ENCODE assay signal across 8 mouse cellular contexts in the genomic region with DNA sequence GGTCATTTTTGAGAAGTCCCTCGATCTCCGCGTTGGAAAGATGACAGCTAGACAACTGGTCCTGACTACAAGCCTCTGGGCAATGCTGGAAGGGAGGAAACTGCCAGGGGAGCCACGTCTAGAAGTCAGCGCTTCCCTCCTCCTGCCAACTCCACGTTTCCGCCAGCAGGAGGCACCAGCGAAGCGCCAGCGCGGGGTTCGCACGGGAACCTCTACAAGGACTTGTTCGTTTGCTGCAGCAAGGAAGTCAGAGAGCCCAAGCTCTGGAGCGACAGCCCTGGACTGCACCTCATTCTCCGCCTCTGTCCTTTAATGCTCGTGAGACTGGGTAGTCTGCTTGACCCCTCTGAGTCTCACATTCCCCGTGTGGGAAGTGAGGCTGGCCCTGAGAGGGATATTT. TPM values are rescaled to one million over a fixed set of nuclear protein-coding genes. Genes with fewer than 3 reads are reported as not detected.
DNase-seq lines count a peak whose midpoint lies in the region; ATAC-seq and TF ChIP-seq lines count a peak whose summit lies in the region.

No protein-coding gene starts in this region.

- no peak overlapping the region for H3K27ac ChIP-seq in bone marrow, adult 2 months (ENCODE audit: control insufficient read depth, insufficient read depth, low read depth, low read length, poor library complexity)
- H3K27ac ChIP-seq in heart, embryonic 12.5 days (ENCODE audit: poor library complexity, severe bottlenecking) = 0 out of 2 replicates have a peak overlapping the region, but pooled peaks have one; percentile 27
- H3K27ac ChIP-seq in kidney, embryonic 15.5 days = peak overlapping the region; percentile 82
- no peak overlapping the region for H3K27ac ChIP-seq in liver, embryonic 12.5 days
- H3K27ac ChIP-seq in neural tube, embryonic 11.5 days (ENCODE audit: low read depth, low read length) = no peak overlapping the region
- no peak overlapping the region; the same call in 1 of the 2 replicates for H3K27ac ChIP-seq in stomach, postnatal 0 days (replicated peaks)

- H3K4me3 ChIP-seq in bone marrow, adult 2 months (replicated peaks; ENCODE audit: control insufficient read depth, low read depth, low read length) = no peak overlapping the region
- no peak overlapping the region for H3K4me3 ChIP-seq in heart, embryonic 12.5 days
- H3K4me3 ChIP-seq in kidney, embryonic 15.5 days (replicated peaks) = no peak overlapping the region
- no peak overlapping the region for H3K4me3 ChIP-seq in liver, embryonic 12.5 days
- H3K4me3 ChIP-seq in neural tube, embryonic 11.5 days (ENCODE audit: low read depth, low read length) = no peak overlapping the region
- no peak overlapping the region for H3K4me3 ChIP-seq in stomach, postnatal 0 days (ENCODE audit: low read depth, low read length)

- H3K36me3 ChIP-seq in heart, embryonic 12.5 days = no peaks in the 10 kb centered on the region
- no peaks in the 10 kb centered on the region for H3K36me3 ChIP-seq in kidney, embryonic 15.5 days
- no peaks in the 10 kb centered on the region for H3K36me3 ChIP-seq in liver, embryonic 12.5 days
- H3K36me3 ChIP-seq in neural tube, embryonic 11.5 days (ENCODE audit: control insufficient read depth, insufficient read depth, low read length) = no peaks in the 10 kb centered on the region
- no peaks in the 10 kb centered on the region for H3K36me3 ChIP-seq in stomach, postnatal 0 days (ENCODE audit: control insufficient read depth, insufficient read depth, low read length)

- TF ChIP-seq POLR2A in bone marrow, adult 2 months (IDR thresholded peaks at IDR 0.05; ENCODE audit: borderline replicate concordance, control insufficient read depth, low read depth, low read length) = no peak; the same call in 1 of the 2 replicates

- TF ChIP-seq EP300 in stomach, postnatal 0 days (optimal IDR thresholded peaks at IDR 0.05) = no peak

- H3K9ac ChIP-seq in heart, embryonic 12.5 days = 0 out of 2 replicates have a peak overlapping the region, but pooled peaks have one; percentile 48
- H3K9ac ChIP-seq in kidney, embryonic 15.5 days = peak overlapping the region; percentile 34
- H3K9ac ChIP-seq in liver, embryonic 12.5 days = no peak overlapping the region
- H3K9ac ChIP-seq in neural tube, embryonic 11.5 days (ENCODE audit: low read length) = no peak overlapping the region
- no peak overlapping the region for H3K9ac ChIP-seq in stomach, postnatal 0 days (ENCODE audit: low read length)

- peak; percentile 68 for ATAC-seq in erythroblast, adult 5-6 weeks (replicated peaks; ENCODE audit: low FRiP score, poor library complexity, severe bottlenecking)
- peak; percentile 67 for ATAC-seq in heart, embryonic 12.5 days (ENCODE audit: insufficient number of reproducible peaks, low FRiP score)
- ATAC-seq in kidney, embryonic 15.5 days (replicated peaks; ENCODE audit: low FRiP score) = peak; percentile 61
- ATAC-seq in liver, embryonic 12.5 days = 0 out of 2 replicates have a peak, but pooled peaks have one; percentile 30
- peak; percentile 41; the same call in 1 of the 2 replicates for ATAC-seq in neural tube, embryonic 11.5 days (ENCODE audit: insufficient read depth, low FRiP score, low TSS enrichment)
- peak; percentile 76 for ATAC-seq in stomach, postnatal 0 days (ENCODE audit: low FRiP score, low TSS enrichment)

- H3K9me3 ChIP-seq in heart, embryonic 12.5 days (replicated peaks) = no peaks in the 10 kb centered on the region
- H3K9me3 ChIP-seq in kidney, embryonic 15.5 days (replicated peaks) = no peaks in the 10 kb centered on the region
- no peaks in the 10 kb centered on the region for H3K9me3 ChIP-seq in liver, embryonic 12.5 days (replicated peaks)
- H3K9me3 ChIP-seq in neural tube, embryonic 11.5 days (ENCODE audit: control insufficient read depth, low read length) = no peaks in the 10 kb centered on the region
- H3K9me3 ChIP-seq in stomach, postnatal 0 days (ENCODE audit: control insufficient read depth, low read length) = no peaks in the 10 kb centered on the region

- WGBS in bone marrow, adult 2 months = 3% methylated on average over 18 of the region's 18 CpGs
- WGBS in heart, embryonic 12.5 days = 3% methylated on average over 18 of the region's 18 CpGs
- WGBS in kidney, embryonic 15.5 days = 2% methylated on average over 18 of the region's 18 CpGs
- WGBS in liver, embryonic 12.5 days (ENCODE audit: insufficient replicate concordance) = 2% methylated on average over 18 of the region's 18 CpGs
- 5% methylated on average over 18 of the region's 18 CpGs for WGBS in neural tube, embryonic 11.5 days
- 2% methylated on average over 18 of the region's 18 CpGs for WGBS in stomach, postnatal 0 days

- no peaks in the 10 kb centered on the region for H3K27me3 ChIP-seq in heart, embryonic 12.5 days (replicated peaks)
- no peaks in the 10 kb centered on the region for H3K27me3 ChIP-seq in kidney, embryonic 15.5 days
- peaks cover 67% of the 10 kb centered on the region for H3K27me3 ChIP-seq in liver, embryonic 12.5 days (replicated peaks)
- H3K27me3 ChIP-seq in neural tube, embryonic 11.5 days (ENCODE audit: control insufficient read depth, insufficient read depth, low read length) = no peaks in the 10 kb centered on the region
- no peaks in the 10 kb centered on the region for H3K27me3 ChIP-seq in stomach, postnatal 0 days (ENCODE audit: control insufficient read depth, insufficient read depth, low read length)

- H3K4me1 ChIP-seq in bone marrow, adult 2 months (ENCODE audit: control insufficient read depth, insufficient read depth, low read length) = peaks cover 3% of the 10 kb centered on the region; the same call in 1 of the 2 replicates
- peaks cover 17% of the 10 kb centered on the region for H3K4me1 ChIP-seq in heart, embryonic 12.5 days (replicated peaks)
- peaks cover 21% of the 10 kb centered on the region for H3K4me1 ChIP-seq in kidney, embryonic 15.5 days
- H3K4me1 ChIP-seq in liver, embryonic 12.5 days = peaks cover 20% of the 10 kb centered on the region
- no peaks in the 10 kb centered on the region for H3K4me1 ChIP-seq in neural tube, embryonic 11.5 days (ENCODE audit: control insufficient read depth, insufficient read depth, low read length)
- no peaks in the 10 kb centered on the region for H3K4me1 ChIP-seq in stomach, postnatal 0 days (replicated peaks; ENCODE audit: control insufficient read depth, insufficient read depth)

- DNase-seq in CD4-positive helper T cell, adult 2 months (ENCODE audit: low read depth, low spot score) = peak; percentile 88
- DNase-seq in neural tube, embryonic 11.5 days (ENCODE audit: low spot score) = peak; percentile 90
- peak; percentile 91 for DNase-seq in stomach, postnatal 0 days (ENCODE audit: low spot score)

- peak; percentile 93 for TF ChIP-seq CTCF in bone marrow, adult 2 months (IDR thresholded peaks at IDR 0.05; ENCODE audit: control insufficient read depth, insufficient read depth, low read length)
- peak; percentile 99 for TF ChIP-seq CTCF in stomach, postnatal 0 days (IDR thresholded peaks at IDR 0.05; ENCODE audit: low read depth)

- peak overlapping the region; percentile 35; the same call in 1 of the 2 replicates for H3K4me2 ChIP-seq in heart, embryonic 12.5 days
- peak overlapping the region; percentile 21; the same call in 1 of the 2 replicates for H3K4me2 ChIP-seq in kidney, embryonic 15.5 days
- no peak overlapping the region for H3K4me2 ChIP-seq in liver, embryonic 12.5 days
- no peak overlapping the region for H3K4me2 ChIP-seq in neural tube, embryonic 11.5 days (ENCODE audit: low read depth)
- H3K4me2 ChIP-seq in stomach, postnatal 0 days (replicated peaks; ENCODE audit: low read depth) = no peak overlapping the region

RNA-seq across cellular contexts. Expression of a gene that starts 16.7 kb away (rescaled TPM):
- 682 and 1,270 TPM in 2 replicates for polyA plus RNA-seq in bone marrow, adult 2 months (2011; ENCODE audit: insufficient read depth, insufficient read length, low replicate concordance, missing spikeins)
- total RNA-seq in erythroblast, adult 5-6 weeks (2015; ENCODE audit: low replicate concordance) = 304 and 345 TPM in 2 replicates
- 128 and 153 TPM in 2 replicates for total RNA-seq in erythroblast, adult 5-6 weeks (2017; ENCODE audit: low replicate concordance)
- polyA plus RNA-seq in heart, embryonic 12.5 days (2016; fragmentation: Nextera tagmentation; extraction: Ambion mirVana) = 257 and 262 TPM in 2 replicates
- 483 and 529 TPM in 2 replicates for polyA plus RNA-seq in kidney, embryonic 15.5 days (2015; fragmentation: Nextera tagmentation; extraction: Ambion mirVana)
- polyA plus RNA-seq in liver, embryonic 12.5 days (2016; fragmentation: Nextera tagmentation; extraction: Ambion mirVana) = 350 and 362 TPM in 2 replicates
- polyA plus RNA-seq in neural tube, embryonic 11.5 days (2014; fragmentation: Nextera tagmentation; extraction: Ambion mirVana) = 410 and 416 TPM in 2 replicates
- 369 and 402 TPM in 2 replicates for polyA plus RNA-seq in stomach, postnatal 0 days (2015; fragmentation: Nextera tagmentation; extraction: Ambion mirVana)

RNA-seq across cellular contexts. Expression of a gene that starts 48.4 kb away (rescaled TPM):
- polyA plus RNA-seq in bone marrow, adult 2 months (2011; ENCODE audit: insufficient read depth, insufficient read length, low replicate concordance, missing spikeins) = 16.8 and 22.9 TPM in 2 replicates
- 35.7 and 44.5 TPM in 2 replicates for total RNA-seq in erythroblast, adult 5-6 weeks (2015; ENCODE audit: low replicate concordance)
- 40.0 and 53.8 TPM in 2 replicates for total RNA-seq in erythroblast, adult 5-6 weeks (2017; ENCODE audit: low replicate concordance)
- polyA plus RNA-seq in heart, embryonic 12.5 days (2016; fragmentation: Nextera tagmentation; extraction: Ambion mirVana) = 35.3 and 36.8 TPM in 2 replicates
- 40.0 and 40.6 TPM in 2 replicates for polyA plus RNA-seq in kidney, embryonic 15.5 days (2015; fragmentation: Nextera tagmentation; extraction: Ambion mirVana)
- 38.2 and 39.4 TPM in 2 replicates for polyA plus RNA-seq in liver, embryonic 12.5 days (2016; fragmentation: Nextera tagmentation; extraction: Ambion mirVana)
- polyA plus RNA-seq in neural tube, embryonic 11.5 days (2014; fragmentation: Nextera tagmentation; extraction: Ambion mirVana) = 44.3 and 45.2 TPM in 2 replicates
- polyA plus RNA-seq in stomach, postnatal 0 days (2015; fragmentation: Nextera tagmentation; extraction: Ambion mirVana) = 21.5 and 22.9 TPM in 2 replicates

Comparison
In these comparisons a context has a peak if more than half of its experiments do, and no peak if none do; other contexts are left out.
1. H3K27ac ChIP-seq: peak in heart, embryonic 12.5 days (single experiment) and kidney, embryonic 15.5 days (single experiment); none in bone marrow, adult 2 months (single experiment), liver, embryonic 12.5 days (single experiment), neural tube, embryonic 11.5 days (single experiment) and stomach, postnatal 0 days (single experiment).
2. H3K4me2 ChIP-seq: peak in heart, embryonic 12.5 days (single experiment) and kidney, embryonic 15.5 days (single experiment); none in liver, embryonic 12.5 days (single experiment), neural tube, embryonic 11.5 days (single experiment) and stomach, postnatal 0 days (single experiment).
3. H3K9ac ChIP-seq: peak in heart, embryonic 12.5 days (single experiment) and kidney, embryonic 15.5 days (single experiment); none in liver, embryonic 12.5 days (single experiment), neural tube, embryonic 11.5 days (single experiment) and stomach, postnatal 0 days (single experiment).
4. Peak in every context shown above with its lines, with median percentiles within 50 percentile points of each other: DNase-seq and ATAC-seq.